Mouse (Mus musculus): ENCODE results near the gene Tirap. TPM values are rescaled to one million over a fixed set of nuclear protein-coding genes. Genes with fewer than 3 reads are reported as not detected.

Gene Tirap
- 10 to 100 TPM in 12 of 26 experiments, 1 to 10 TPM in 14; 1.4 to 28.7 (median 9.6) TPM for total RNA-seq (2018; cell fraction: chromatin; rRNA removed)
- 10 to 100 TPM in 14 of 26 experiments, 1 to 10 TPM in 12; 5.7 to 15.0 (median 10.2) TPM for total RNA-seq (2018; cell fraction: cytosol; rRNA removed)
- 10 to 100 TPM in 13 of 26 experiments, 1 to 10 TPM in 13; 3.0 to 24.6 (median 10.8) TPM for total RNA-seq (2018; cell fraction: nucleus; rRNA removed)
- polyA plus RNA-seq (2018), result 8.9 to 11.6 TPM (median 10.0 TPM) in 3 replicates

DNA sequence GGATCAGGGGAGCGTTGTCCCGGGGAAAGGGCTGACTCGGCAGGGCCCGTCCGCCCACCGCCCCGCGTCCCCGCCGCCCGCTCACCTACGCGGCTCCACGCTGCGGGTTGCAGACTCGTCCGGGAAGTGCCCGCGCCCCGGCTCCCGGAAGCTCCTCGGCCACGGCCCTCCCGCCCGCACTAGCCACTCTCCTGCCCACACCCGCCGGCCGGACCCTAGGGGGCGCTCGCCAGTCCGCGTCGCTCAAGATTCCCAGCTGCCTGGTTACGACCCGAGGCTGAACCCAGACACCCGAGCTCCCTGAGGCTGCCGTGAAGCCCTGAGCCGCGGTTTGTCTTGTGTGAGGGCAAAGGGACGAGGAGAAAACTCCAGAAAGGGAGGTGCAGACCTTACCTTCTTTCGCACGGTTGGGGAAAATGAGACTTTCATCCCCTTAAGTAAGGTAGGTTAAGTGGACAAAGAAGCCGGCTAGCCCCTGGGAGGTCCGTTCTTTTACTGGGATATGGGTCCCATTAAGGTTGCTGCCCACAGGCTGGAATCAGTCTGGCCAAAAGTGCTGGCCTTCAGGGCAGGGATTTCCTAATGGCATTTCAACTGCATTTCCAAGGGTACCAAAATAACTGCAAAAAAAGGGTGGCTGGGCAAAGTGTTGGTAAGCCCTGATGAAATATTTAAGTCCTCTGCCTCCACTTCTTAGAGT is at the start of gene Tirap, which contains the start of gene Srpr:
Tirap (minus strand) TSS at position 520 of the 700 bp plus-strand sequence.
Srpr (plus strand) TSS at position 404 of the 700 bp plus-strand sequence.
- Histone ChIP-seq H3K36me3 (ENCODE audit: inconsistent target) (peaks cover 9% of the 10 kb centered on the region), H3K27ac (peak within 1 kb of the TSS; percentile 66), H3K4me3 (ENCODE audit: inconsistent target) (peak within 1 kb of the TSS; percentile 85), H3K79me2 (ENCODE audit: inconsistent target) (peaks cover 35% of the 10 kb centered on the region)
- 1% methylated on average over 39 of the region's 44 CpGs for WGBS (ENCODE audit: missing documents)

DNA sequence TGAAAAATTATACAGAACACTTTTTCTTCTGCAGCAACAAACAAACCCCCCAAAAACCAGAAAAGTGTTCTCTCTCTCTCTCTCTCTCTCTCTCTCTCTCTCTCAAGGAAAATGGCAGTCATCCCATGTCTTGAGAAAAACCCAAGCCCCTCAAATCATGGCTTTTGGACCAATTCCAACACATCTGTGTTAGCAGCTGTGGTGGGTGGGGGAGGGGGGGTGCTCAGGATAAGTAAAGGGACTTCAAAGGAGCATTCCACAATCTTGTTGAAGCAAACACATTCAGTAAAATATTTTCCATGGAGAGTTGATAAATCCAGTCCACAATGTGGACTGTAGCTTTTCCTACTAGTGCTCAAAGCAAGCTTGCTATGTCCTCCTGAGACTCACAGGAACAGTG is 49.4 kb upstream of the Tirap start:
- Histone ChIP-seq H3K36me3 (ENCODE audit: inconsistent target) (no peaks in the 10 kb centered on the region), H3K79me2 (ENCODE audit: inconsistent target) (peaks cover 61% of the 10 kb centered on the region; the same call in 1 of the 2 replicates), H3K27ac (no peak overlapping the region), H3K4me3 (ENCODE audit: inconsistent target) (no peak overlapping the region)

DNA sequence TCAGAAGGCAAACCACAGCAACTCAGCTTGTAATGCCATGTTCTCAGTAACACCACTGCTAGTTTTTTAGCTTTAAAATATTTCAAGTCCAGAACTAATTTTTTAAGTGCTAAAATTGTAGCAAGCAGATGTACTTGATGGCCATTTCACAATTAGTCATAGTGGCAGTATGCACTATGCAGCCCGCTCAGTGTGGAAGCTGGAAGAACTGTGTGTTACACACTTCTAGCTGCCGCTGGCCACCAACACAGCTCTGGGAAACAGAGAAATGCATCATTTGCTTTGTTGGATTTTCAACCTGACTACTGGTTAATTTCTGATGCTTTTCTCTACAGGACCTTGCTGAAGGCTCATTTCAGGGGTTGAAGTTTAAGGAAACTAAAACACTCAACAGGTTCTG is 47.3 kb upstream of the Tirap start:
- 92% methylated on average over 2 of the region's 2 CpGs for WGBS (ENCODE audit: missing documents)
- no peak overlapping the region for H3K27ac ChIP-seq

DNA sequence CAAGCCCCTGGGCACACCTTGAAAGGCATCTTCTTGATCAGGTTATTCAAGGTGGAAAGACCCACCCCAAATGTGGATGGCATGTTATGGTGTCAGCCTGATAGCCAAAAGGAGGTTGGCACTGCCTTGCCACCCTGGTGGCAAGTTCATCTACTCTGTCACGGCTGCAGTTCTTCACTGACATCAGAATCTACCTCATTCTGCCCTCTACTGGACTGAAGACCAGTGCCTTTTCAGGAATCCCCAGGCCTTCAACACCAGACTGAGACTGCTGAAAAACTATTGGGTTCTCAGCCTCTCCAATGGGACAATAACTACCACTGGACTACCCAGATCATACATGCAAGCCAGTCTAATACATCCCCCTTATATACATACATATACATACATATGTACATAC is 39.6 kb upstream of the Tirap start:
- no peak overlapping the region for H3K4me3 ChIP-seq (ENCODE audit: inconsistent target)
- no peaks in the 10 kb centered on the region for H3K36me3 ChIP-seq (ENCODE audit: inconsistent target)
- no peaks in the 10 kb centered on the region; the same call in 1 of the 2 replicates for H3K79me2 ChIP-seq (ENCODE audit: inconsistent target)
- 82% methylated on average over 1 of the region's 1 CpGs for WGBS (ENCODE audit: missing documents)
- no peak overlapping the region for H3K27ac ChIP-seq

More for the DNA sequence above, 47.3 kb upstream of the Tirap start:
- Histone ChIP-seq H3K4me3 (ENCODE audit: inconsistent target) (no peak overlapping the region), H3K79me2 (ENCODE audit: inconsistent target) (peaks cover 41% of the 10 kb centered on the region; the same call in 1 of the 2 replicates), H3K36me3 (ENCODE audit: inconsistent target) (no peaks in the 10 kb centered on the region)

DNA sequence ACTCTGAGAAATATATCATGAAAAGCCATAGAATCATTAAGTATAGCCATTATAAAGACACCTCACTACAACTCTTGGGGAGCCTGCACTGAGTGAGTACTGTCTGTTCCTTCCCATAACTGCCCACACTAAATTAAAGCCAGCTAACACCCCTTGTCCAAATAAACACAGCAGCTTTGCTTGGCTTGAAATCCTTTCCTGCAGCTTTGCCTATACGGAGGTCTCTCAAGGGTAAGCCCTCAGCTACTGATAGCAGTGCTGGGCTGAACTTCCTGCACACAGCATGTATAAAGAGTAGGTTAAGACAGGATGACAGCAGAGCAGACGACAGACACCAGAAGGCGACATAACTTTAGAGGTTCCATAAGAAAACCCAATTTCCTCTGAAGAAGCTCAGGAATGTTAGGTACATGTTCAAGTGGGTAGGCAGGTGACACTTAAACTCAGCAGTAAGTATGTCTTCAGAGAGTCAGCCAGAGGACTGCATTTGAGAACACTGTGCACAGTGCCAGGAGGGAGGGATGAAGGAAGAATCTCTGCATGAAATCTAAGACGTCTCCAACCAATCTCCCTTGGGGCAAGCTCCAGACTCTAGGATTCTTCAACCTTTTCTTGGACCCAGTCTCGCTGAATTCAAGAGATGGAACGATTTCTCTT is 39.0 kb upstream of the Tirap start:
- 97% methylated on average over 6 of the region's 6 CpGs for WGBS (ENCODE audit: missing documents)
- H3K36me3 ChIP-seq (ENCODE audit: inconsistent target), result no peaks in the 10 kb centered on the region; the same call in 1 of the 2 replicates
- no peaks in the 10 kb centered on the region for H3K79me2 ChIP-seq (ENCODE audit: inconsistent target)
- no peak overlapping the region for H3K27ac ChIP-seq
- no peak overlapping the region for H3K4me3 ChIP-seq (ENCODE audit: inconsistent target)

DNA sequence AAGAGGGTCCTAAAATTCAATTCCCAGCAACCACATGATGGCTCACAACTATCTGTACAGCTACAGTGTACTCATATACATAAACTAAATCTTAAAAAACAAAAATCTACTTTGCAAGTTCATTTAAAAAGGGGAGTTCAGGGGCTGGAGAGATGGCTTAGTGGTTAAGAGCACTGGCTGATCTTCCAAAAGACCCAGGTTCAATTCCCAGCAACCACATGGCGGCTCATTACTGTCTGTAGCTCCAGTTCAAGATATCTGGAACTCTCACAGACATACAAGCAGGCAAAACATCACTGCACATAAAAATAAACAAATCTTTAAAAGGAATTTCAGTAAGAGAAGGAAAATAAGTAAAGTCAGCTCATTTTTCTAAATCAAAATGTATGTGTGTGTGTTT is 38.3 kb upstream of the Tirap start:
- Histone ChIP-seq H3K4me3 (ENCODE audit: inconsistent target) (no peak overlapping the region), H3K36me3 (ENCODE audit: inconsistent target) (no peaks in the 10 kb centered on the region; the same call in none of the 2 replicates), H3K27ac (no peak overlapping the region), H3K79me2 (ENCODE audit: inconsistent target) (no peaks in the 10 kb centered on the region)
- 100% methylated on average over 1 of the region's 1 CpGs for WGBS (ENCODE audit: missing documents)

DNA sequence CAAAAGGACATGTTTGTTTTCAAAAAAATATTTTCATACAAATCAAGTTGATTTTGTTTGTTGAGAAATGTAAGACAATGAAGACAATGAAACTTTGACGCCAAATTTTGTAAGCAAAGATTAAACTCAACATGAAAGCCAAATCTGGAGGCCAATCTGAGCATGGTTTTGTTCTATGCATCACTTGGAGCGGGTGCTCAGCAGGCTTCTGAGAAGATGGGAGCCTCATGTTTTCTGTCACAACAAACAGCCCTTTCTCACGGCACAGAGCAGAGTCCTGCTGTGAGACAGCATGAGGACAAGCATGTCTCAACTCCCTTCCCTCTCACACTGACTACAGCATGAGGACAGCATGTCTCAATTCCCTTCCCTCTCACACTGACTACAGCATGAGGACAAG is 35.9 kb upstream of the Tirap start:
- Histone ChIP-seq H3K79me2 (ENCODE audit: inconsistent target) (no peaks in the 10 kb centered on the region), H3K27ac (no peak overlapping the region), H3K36me3 (ENCODE audit: inconsistent target) (no peaks in the 10 kb centered on the region; the same call in none of the 2 replicates), H3K4me3 (ENCODE audit: inconsistent target) (no peak overlapping the region)
- WGBS (ENCODE audit: missing documents), result 94% methylated on average over 3 of the region's 3 CpGs

DNA sequence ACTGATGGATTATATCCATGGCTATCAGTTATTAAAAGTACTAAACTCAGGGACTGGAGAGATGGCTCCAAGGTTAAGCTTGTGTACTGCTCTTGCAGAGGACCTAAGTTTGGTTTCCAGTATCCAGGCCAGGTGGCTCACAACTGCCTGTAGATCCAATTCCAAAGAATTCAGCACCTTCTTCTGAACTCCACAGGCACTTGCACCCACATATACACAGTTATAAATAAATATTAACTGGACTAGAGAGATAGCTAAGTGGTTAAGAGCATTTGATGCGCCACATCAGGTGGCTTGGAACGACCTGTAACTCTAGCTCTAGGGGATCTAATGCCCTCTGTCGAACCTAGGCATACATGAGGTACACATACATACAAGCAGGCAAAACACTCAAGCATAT is 28.6 kb upstream of the Tirap start:
- H3K36me3 ChIP-seq (ENCODE audit: inconsistent target), result no peaks in the 10 kb centered on the region; the same call in none of the 2 replicates
- H3K79me2 ChIP-seq (ENCODE audit: inconsistent target), result no peaks in the 10 kb centered on the region
- no peak overlapping the region for H3K27ac ChIP-seq
- H3K4me3 ChIP-seq (ENCODE audit: inconsistent target), result no peak overlapping the region
- 97% methylated on average over 3 of the region's 3 CpGs for WGBS (ENCODE audit: missing documents)

DNA sequence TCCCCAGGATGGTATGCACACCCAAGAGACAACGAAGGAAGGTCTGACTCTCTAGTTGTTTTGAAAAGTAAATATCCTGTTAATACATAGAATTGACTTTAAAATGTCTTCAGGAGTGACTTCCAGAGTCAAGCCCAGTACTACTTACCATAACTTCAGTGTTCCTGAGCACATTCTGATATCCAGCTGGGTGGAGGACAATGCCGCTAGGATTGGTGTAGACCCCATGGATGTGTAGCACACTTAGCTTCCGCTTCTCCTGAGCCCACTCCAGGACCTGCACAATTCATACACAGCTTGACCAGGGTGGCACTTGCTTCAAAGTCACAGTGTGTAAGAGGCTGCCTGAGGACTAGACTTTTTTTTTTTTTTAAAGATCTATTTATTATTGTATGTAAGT is 23.4 kb upstream of the Tirap start:
- Histone ChIP-seq H3K36me3 (ENCODE audit: inconsistent target) (peaks cover 20% of the 10 kb centered on the region), H3K4me3 (ENCODE audit: inconsistent target) (no peak overlapping the region), H3K27ac (no peak overlapping the region), H3K79me2 (ENCODE audit: inconsistent target) (no peaks in the 10 kb centered on the region)
- WGBS (ENCODE audit: missing documents), result 100% methylated on average over 3 of the region's 3 CpGs

DNA sequence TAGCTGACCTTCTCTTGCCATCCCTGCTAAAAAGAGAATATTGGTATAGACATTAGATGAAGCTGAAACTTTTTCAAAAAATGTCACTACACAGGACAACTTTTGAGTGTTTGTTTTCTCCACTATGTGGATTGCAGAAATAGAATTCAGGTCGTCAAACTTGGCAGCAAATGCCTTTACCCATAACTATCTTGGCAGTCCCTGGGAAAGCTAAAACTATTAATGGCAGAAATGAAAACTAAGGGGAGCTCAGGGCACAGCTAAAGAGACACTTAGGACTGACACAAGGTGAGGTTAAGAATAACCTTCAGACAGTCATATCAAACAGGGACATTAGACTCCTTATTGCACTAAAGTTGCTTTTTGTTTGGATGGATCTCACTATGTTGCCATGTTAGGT is 17.9 kb upstream of the Tirap start:
- Histone ChIP-seq H3K27ac (no peak overlapping the region), H3K4me3 (ENCODE audit: inconsistent target) (no peak overlapping the region), H3K36me3 (ENCODE audit: inconsistent target) (peaks cover 64% of the 10 kb centered on the region), H3K79me2 (ENCODE audit: inconsistent target) (peaks cover 4% of the 10 kb centered on the region; the same call in 1 of the 2 replicates)
- WGBS (ENCODE audit: missing documents), result 100% methylated on average over 1 of the region's 1 CpGs

DNA sequence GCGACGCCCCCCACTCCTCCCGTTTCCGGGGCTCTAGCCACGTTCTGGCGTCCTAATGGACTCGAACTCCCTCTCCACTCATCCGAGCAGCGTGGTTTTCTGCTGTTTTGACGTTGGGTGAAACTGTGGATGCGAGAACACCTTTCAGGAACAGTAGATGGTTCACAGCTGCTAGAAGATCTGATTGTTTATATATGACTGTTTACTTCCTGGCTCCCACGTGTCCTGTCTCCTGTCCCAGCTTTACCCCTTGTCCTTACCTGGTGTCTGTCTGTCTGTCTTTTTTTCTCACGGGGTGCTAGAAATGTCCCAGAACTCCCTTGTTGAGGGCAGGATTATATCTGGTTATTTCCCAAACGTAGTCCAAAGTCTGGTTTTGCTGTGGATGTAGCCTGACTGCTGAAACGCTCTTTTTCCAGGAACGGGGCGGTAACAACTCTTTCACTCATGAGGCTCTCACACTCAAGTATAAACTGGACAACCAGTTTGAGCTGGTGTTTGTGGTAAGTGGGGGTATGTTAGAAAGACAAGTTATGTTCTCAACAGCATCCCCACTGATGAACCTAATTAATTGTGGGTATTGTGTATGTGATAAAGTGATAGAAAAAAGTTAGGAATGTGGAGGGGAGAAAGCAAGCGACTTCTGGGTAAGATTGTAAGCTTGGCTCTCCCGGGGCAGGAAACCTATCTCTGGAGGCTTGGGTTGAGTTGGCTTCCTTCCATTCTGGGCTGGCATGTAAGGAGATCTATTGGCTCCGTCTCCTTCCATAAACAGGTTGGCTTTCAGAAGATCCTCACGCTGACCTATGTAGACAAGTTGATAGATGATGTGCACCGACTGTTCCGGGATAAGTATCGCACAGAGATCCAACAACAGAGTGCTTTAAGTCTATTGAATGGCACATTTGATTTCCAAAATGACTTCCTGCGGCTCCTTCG is 11.8 kb upstream of the Tirap start:
- H3K36me3 ChIP-seq (ENCODE audit: inconsistent target), result peaks cover 65% of the 10 kb centered on the region
- H3K4me3 ChIP-seq (ENCODE audit: inconsistent target), result peak overlapping the region; percentile 100
- peak overlapping the region; percentile 83 for H3K27ac ChIP-seq
- 31% methylated on average over 26 of the region's 26 CpGs for WGBS (ENCODE audit: missing documents)
- peaks cover 23% of the 10 kb centered on the region for H3K79me2 ChIP-seq (ENCODE audit: inconsistent target)

DNA sequence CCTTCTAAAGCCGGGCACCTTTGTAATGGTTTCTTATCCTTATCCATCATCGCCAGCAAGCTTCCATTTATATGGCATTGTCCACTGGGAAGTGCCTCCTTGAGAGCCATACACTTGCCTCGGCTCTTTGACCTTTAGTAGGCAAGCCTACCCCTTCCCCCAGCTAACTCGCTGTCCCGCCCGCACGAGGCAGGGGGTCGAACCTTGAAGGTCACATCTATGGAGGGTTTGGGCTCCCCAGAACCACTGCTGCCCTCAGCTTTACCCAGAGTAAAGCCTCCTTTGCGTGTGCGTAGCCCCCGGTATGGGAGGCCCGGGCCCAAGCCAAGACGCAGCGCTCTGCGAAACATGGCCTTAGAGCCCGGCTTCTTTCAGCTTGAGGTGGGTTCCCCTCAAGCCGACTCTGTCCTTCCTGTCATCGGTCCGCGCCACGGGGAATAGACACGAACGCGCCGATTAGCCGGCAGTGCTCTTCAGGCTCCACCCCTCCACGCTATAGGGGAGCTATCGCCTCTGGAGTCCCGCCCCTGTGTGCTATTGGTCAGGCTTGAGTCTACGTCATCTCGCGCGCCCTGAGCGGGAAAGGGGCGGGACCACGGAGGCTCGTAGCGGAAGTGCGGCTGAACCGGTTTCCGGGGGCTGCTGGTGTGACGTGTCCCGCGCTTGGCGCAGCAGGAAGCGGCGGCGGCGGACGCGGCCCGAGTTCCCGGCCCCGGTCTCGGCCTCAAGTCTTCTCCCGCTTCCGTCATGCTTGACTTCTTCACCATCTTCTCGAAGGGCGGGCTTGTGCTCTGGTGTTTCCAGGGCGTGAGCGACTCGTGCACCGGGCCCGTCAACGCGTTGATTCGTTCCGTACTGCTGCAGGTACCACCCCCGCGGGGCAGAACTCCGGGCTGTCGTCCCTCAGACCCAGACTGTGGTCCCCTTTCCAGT is 10.7 kb upstream of the Tirap start, which contains the start of gene Foxred1:
Foxred1 (minus strand) TSS at position 514 of the 933 bp plus-strand sequence.
- Histone ChIP-seq H3K36me3 (ENCODE audit: inconsistent target) (peaks cover 66% of the 10 kb centered on the region), H3K27ac (peak within 1 kb of the TSS; percentile 98), H3K79me2 (ENCODE audit: inconsistent target) (peaks cover 23% of the 10 kb centered on the region), H3K4me3 (ENCODE audit: inconsistent target) (peak within 1 kb of the TSS; percentile 100)
- under 1% methylated on average over 72 of the region's 72 CpGs for WGBS (ENCODE audit: missing documents)

DNA sequence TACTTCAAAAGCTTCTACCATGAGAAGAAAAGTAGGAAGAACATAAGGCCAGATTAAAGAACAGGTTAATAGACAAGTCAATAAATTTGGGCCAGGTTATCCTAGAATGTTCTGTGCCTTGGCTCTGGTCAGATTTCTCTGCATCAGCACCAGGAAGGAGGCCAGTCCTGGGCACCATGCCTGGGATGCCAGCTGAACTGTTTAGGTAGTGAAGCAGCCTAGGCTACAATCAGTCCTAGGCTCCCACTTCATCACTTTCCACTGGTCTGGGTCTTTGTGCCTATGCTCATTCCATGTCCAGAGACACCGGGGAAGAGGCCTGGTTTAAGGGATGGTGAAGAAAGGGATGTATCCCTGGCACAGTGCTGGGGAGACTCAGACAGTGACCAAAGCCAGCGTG is 4.3 kb upstream of the Tirap start:
- Histone ChIP-seq H3K79me2 (ENCODE audit: inconsistent target) (peaks cover under 1% of the 10 kb centered on the region; the same call in 1 of the 2 replicates), H3K4me3 (ENCODE audit: inconsistent target) (no peak overlapping the region), H3K36me3 (ENCODE audit: inconsistent target) (peaks cover 53% of the 10 kb centered on the region), H3K27ac (no peak overlapping the region)
- 97% methylated on average over 2 of the region's 2 CpGs for WGBS (ENCODE audit: missing documents)
